Mouse (Mus musculus) midbrain, postnatal 0 days (tissue): Measurements from ENCODE around the gene Camta1. TPM values are rescaled to one million over a fixed set of nuclear protein-coding genes. Genes with fewer than 3 reads are reported as not detected.

Experiments
- ATAC-seq: fragments of 200-750 bp; cut with Nextera tagmentation; 2 replicates; pipeline ENCODE4 v1.8.0; 2017; ENCODE audit warnings: moderate number of reproducible peaks, mild to moderate bottlenecking, moderate TSS enrichment, moderate library complexity; ENCODE audit not compliant: low FRiP score
- DNase-seq: peaks from one replicate; pipeline ENCODE4 v3.0.0-alpha.2; 2015; ENCODE audit warnings: low spot score
- H3K27ac ChIP-seq: fragments of 300-500 bp; sonication (generic); 2 replicates; pipeline ENCODE4 v1.5.1; 2014; ENCODE audit warnings: low read depth, mild to moderate bottlenecking, low read length, mixed read lengths
- H3K27me3 ChIP-seq: fragments of 300-500 bp; sonication (generic); 2 replicates; pipeline ENCODE4 v1.6.1; 2014; ENCODE audit warnings: low read length, control low read depth, mixed read lengths; ENCODE audit not compliant: insufficient read depth
- H3K36me3 ChIP-seq: fragments of 300-500 bp; sonication (generic); 2 replicates; pipeline ENCODE4 v1.6.1; 2014; ENCODE audit warnings: low read length, control low read depth, mixed read lengths; ENCODE audit not compliant: insufficient read depth
- H3K4me1 ChIP-seq: fragments of 300-500 bp; sonication (generic); 2 replicates; pipeline ENCODE4 v1.6.1; 2014; ENCODE audit warnings: mild to moderate bottlenecking, control low read depth, antibody characterized with exemption, low read length, mixed read lengths; ENCODE audit not compliant: insufficient read depth
- H3K4me2 ChIP-seq: fragments of 300-500 bp; sonication (generic); 2 replicates; pipeline ENCODE4 v1.6.1; 2014; ENCODE audit warnings: low read depth, mild to moderate bottlenecking, low read length, mixed read lengths; ENCODE audit not compliant: poor library complexity, severe bottlenecking
- H3K4me3 ChIP-seq: fragments of 300-500 bp; sonication (generic); 2 replicates; pipeline ENCODE4 v1.5.1; 2014; ENCODE audit warnings: low read depth, mild to moderate bottlenecking, low read length, moderate library complexity
- H3K9ac ChIP-seq: fragments of 300-500 bp; sonication (generic); replicated peaks from 2 replicates; pipeline ENCODE4 v1.6.1; 2014; ENCODE audit warnings: mild to moderate bottlenecking, low read length, moderate library complexity, mixed read lengths; ENCODE audit not compliant: poor library complexity, severe bottlenecking
- H3K9me3 ChIP-seq: fragments of 300-500 bp; sonication (generic); 2 replicates; pipeline ENCODE4 v1.6.1; 2016; ENCODE audit warnings: low read length, control low read depth
- CTCF ChIP-seq: IDR thresholded peaks from 2 replicates; pipeline ENCODE4 v1.5.1; 2016; ENCODE audit warnings: antibody characterized with exemption, mild to moderate bottlenecking
- whole genome bisulfite sequencing: fragments of 180-500 bp; shearing (Covaris S2); extraction: QIAGEN DNeasy Blood & Tissue Kit; methylation state at CpG from one replicate; pipeline ENCODE4 v1.1.7; 2014; 5-methylcytosine and 5-hydroxymethylcytosine counted together
- polyA plus RNA-seq: library from polyadenylated mRNA; unstranded; fragments of >200 nt; fragmentation: Nextera tagmentation; extraction: Ambion mirVana; gene quantifications from 2 replicates; pipeline ENCODE4 v1.2.1, GENCODE M21; 2015
- total RNA-seq: library from RNA; depleted of rRNA; stranded (reverse); fragments of >200 nt; gene quantifications from 2 replicates; pipeline ENCODE4 v1.2.3, GENCODE M21; 2014

The Camta1 gene
- total and polyA plus RNA-seq, 2 experiments from 2014 or later: 140 to 153 TPM

DNA sequence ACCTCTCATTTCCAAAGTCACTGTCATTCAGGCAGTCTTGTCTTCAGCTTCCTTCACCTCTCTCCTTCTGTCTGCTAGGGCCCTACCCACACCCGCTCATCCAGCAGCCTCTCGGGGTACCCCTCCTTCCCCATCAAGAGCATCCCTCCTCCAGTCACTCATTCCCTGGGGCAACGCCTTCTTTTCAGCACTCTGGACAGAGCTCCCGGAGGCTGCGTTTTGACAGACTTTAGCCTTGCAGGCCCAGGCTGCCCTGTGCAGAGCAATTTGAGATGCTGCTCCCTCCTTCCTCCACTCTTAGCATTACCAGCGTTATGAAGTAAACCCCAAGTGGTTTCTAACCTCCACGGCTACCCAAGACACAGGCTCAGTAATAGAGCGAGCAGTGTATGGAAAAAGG is 675.2 kb downstream of the Camta1 start:
- Histone ChIP-seq H3K9me3 (no peaks in the 10 kb centered on the region), H3K4me3 (no peak overlapping the region), H3K4me2 (no peak overlapping the region), H3K27me3 (peaks cover 9% of the 10 kb centered on the region; the same call in 1 of the 2 replicates), H3K36me3 (no peaks in the 10 kb centered on the region), H3K27ac (peak overlapping the region; percentile 49; the same call in 1 of the 2 replicates), H3K4me1 (no peaks in the 10 kb centered on the region), H3K9ac (no peak overlapping the region)
- DNase-seq: peak; percentile 60
- ATAC-seq: no peak
- 9% methylated on average over 8 of the region's 8 CpGs for WGBS
- no peak for TF ChIP-seq CTCF

DNA sequence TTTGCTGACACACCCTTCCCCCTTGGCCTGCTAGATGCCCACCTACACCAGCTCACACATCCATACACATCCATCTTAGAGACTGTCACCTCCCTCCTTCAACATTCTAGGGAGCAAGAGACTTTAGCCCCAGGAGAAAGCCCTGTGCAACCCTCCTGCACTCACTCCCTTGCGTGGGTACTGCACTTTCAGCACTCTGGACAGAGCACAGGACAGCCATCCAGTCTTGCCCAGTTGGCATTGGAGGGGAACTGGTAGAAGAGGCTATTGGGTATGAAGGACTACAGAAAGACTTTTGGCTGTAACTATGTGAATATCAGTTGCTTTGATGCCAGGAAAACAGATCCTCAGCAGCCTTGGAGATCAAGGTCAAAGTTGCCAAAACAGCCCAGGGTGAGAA is 675.9 kb downstream of the Camta1 start:
- DNase-seq (no peak), ATAC-seq (no peak)
- H3K9ac ChIP-seq: no peak overlapping the region
- TF ChIP-seq CTCF: no peak
- no peak overlapping the region for H3K27ac ChIP-seq
- peaks cover 4% of the 10 kb centered on the region; the same call in 1 of the 2 replicates for H3K4me1 ChIP-seq
- H3K4me2 ChIP-seq: no peak overlapping the region
- 21% methylated on average over 1 of the region's 1 CpGs for WGBS
- H3K27me3 ChIP-seq: peaks cover 13% of the 10 kb centered on the region; the same call in 1 of the 2 replicates
- no peak overlapping the region for H3K4me3 ChIP-seq
- no peaks in the 10 kb centered on the region for H3K9me3 ChIP-seq
- H3K36me3 ChIP-seq: no peaks in the 10 kb centered on the region

DNA sequence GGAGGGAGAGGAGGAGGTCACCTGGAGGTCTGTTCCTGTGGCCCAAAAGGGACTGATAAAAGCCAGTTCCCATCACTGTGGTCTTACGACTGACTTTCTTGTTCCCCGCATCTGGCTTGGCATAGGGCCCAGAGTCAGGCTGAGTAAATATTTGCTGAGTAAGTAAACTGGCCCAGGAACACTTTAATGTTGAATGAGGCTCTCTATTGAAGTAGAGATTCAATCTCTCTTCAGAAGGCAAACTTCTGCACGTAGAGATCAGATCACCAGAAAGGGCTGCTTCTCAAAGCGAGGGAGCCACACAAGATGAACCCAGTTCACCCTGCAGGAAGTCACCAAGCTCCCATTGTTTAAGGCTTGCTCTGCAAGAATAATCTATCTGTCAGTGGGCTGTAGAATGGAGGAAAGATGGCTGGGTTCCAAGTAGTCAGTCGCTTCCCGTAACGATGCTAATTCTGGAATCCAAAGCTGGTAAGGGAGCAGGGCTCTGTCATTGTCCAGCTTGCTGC is 681.2 kb downstream of the Camta1 start:
- no peaks in the 10 kb centered on the region for H3K36me3 ChIP-seq
- TF ChIP-seq CTCF: no peak
- 30% methylated on average over 7 of the region's 7 CpGs for WGBS
- ATAC-seq (no peak), DNase-seq (peak; percentile 50)
- peaks cover 23% of the 10 kb centered on the region for H3K4me1 ChIP-seq
- H3K27me3 ChIP-seq: peaks cover 9% of the 10 kb centered on the region; the same call in 1 of the 2 replicates
- no peak overlapping the region for H3K9ac ChIP-seq
- H3K9me3 ChIP-seq: no peaks in the 10 kb centered on the region
- no peak overlapping the region for H3K27ac ChIP-seq
- no peak overlapping the region for H3K4me3 ChIP-seq
- no peak overlapping the region for H3K4me2 ChIP-seq

DNA sequence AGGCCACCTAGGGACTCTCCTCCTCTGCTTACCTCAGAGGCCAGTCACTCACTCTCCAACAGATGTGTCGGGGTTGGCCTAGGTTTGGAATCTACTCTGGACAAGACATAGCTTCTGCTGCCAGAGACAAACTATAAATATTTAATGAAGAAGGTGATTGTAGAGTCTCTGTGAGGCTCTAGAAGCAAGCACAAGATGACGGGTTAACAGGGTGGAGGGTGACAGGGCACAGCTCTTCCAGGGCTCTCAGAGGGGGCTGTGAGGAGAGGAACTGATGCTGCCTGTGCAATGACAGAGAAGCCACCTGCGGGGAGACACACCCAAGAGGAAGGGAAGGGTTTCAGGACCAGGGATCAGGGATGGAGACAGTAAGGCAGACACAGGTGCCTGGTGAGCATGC is 682.0 kb downstream of the Camta1 start:
- Histone ChIP-seq H3K4me1 (peaks cover 23% of the 10 kb centered on the region), H3K27ac (no peak overlapping the region), H3K4me3 (no peak overlapping the region), H3K9ac (no peak overlapping the region), H3K36me3 (no peaks in the 10 kb centered on the region), H3K27me3 (peaks cover 9% of the 10 kb centered on the region; the same call in 1 of the 2 replicates), H3K9me3 (no peaks in the 10 kb centered on the region), H3K4me2 (no peak overlapping the region)
- WGBS: 45% methylated on average over 3 of the region's 3 CpGs
- DNase-seq (no peak), ATAC-seq (no peak)
- TF ChIP-seq CTCF: no peak

DNA sequence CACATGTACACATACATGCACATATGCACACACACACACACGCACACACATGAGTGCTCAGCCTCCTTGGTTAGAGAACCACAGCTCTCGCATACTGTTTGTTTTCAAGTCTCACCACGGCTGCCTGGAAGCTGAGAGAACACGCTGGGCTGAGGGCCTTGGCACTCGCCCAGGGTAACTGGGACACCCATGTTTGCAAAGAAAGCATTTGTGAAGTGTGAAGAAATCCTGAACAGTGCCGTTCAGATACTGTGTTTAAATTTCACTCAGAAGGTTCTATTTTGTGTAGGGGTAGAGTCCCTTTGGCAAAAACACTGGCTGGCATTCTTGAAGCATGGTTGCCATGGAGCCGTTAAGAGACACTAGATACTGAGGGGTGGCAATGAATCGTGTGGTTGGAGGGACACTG is 682.7 kb downstream of the Camta1 start:
- H3K36me3 ChIP-seq: no peaks in the 10 kb centered on the region
- H3K9me3 ChIP-seq: no peaks in the 10 kb centered on the region
- no peak overlapping the region for H3K9ac ChIP-seq
- peaks cover 23% of the 10 kb centered on the region for H3K4me1 ChIP-seq
- peak; percentile 44; the same call in 1 of the 2 replicates for ATAC-seq
- 39% methylated on average over 8 of the region's 8 CpGs for WGBS
- DNase-seq: peak; percentile 88
- no peak overlapping the region for H3K4me2 ChIP-seq
- 0 out of 2 replicates have a peak overlapping the region, but pooled peaks have one; percentile 6 for H3K27ac ChIP-seq
- peaks cover 9% of the 10 kb centered on the region; the same call in 1 of the 2 replicates for H3K27me3 ChIP-seq
- no peak for TF ChIP-seq CTCF
- H3K4me3 ChIP-seq: no peak overlapping the region

DNA sequence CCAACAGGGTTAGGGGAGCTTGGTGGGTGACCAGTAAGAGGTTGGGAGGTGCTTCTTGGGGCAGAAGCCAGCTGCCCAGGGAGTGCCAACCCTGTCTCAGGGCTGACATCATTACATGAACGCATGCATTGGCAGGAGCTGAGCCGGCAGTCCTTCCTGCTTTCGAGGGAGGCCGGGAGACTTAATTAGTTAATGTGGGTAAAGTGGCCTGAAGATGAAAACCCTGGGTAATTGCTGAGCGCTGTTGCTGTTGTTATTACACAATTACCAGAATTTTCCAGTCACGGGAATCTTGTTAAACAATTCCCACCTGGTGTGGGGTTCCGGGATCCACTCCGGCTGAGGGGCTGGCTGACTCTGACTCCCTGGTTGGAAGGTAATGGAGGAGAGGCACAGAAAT is 689.1 kb downstream of the Camta1 start:
- no peak overlapping the region for H3K4me2 ChIP-seq
- no peaks in the 10 kb centered on the region for H3K36me3 ChIP-seq
- no peak overlapping the region for H3K27ac ChIP-seq
- H3K9me3 ChIP-seq: no peaks in the 10 kb centered on the region
- no peak overlapping the region for H3K9ac ChIP-seq
- no peak for DNase-seq
- no peak overlapping the region for H3K4me3 ChIP-seq
- WGBS: 63% methylated on average over 8 of the region's 8 CpGs
- no peaks in the 10 kb centered on the region; the same call in 1 of the 2 replicates for H3K27me3 ChIP-seq
- no peak for ATAC-seq
- peaks cover 6% of the 10 kb centered on the region; the same call in 1 of the 2 replicates for H3K4me1 ChIP-seq
- no peak for TF ChIP-seq CTCF
